Mouse (Mus musculus) olfactory bulb, adult 2 months (tissue): Measurements from ENCODE around the gene 2410131K14Rik.

ENCODE experiments used
- CTCF ChIP-seq: fragments of 200-500 bp; IDR thresholded peaks from 2 replicates; pipeline ENCODE4 v1.5.1; 2012; ENCODE audit warnings: low read depth, mild to moderate bottlenecking, low read length, moderate library complexity; ENCODE audit not compliant: insufficient read depth
- POLR2A ChIP-seq: fragments of 200-500 bp; IDR thresholded peaks from 2 replicates; pipeline ENCODE4 v1.6.1; 2012; ENCODE audit warnings: mild to moderate bottlenecking, low read depth, low read length, moderate library complexity; ENCODE audit not compliant: insufficient read depth

GRCm38 (mm10) chr5:118294865-118295258 lies 49.8 kb downstream of the 2410131K14Rik start:
- TF ChIP-seq POLR2A (no peak), CTCF (no peak)
